Mouse (Mus musculus) midbrain, embryonic 13.5 days (tissue): ENCODE measurements around the gene Nipbl. TPM values are rescaled to one million over a fixed set of nuclear protein-coding genes. Genes with fewer than 3 reads are reported as not detected.

Experiments used
- ATAC-seq: fragments of 200-750 bp; cut with Nextera tagmentation; 2 replicates; pipeline ENCODE4 v1.8.0; 2017; ENCODE audit warnings: mild to moderate bottlenecking, moderate TSS enrichment, moderate library complexity
- H3K27ac ChIP-seq: fragments of 300-500 bp; sonication (generic); 2 replicates; pipeline ENCODE4 v1.5.1; 2015; ENCODE audit warnings: inconsistent platforms, mild to moderate bottlenecking, moderate library complexity
- H3K27me3 ChIP-seq: fragments of 300-500 bp; sonication (generic); 2 replicates; pipeline ENCODE4 v1.6.1; 2015; ENCODE audit warnings: mild to moderate bottlenecking, inconsistent platforms
- H3K36me3 ChIP-seq: fragments of 300-500 bp; sonication (generic); 2 replicates; pipeline ENCODE4 v1.6.1; 2015; ENCODE audit warnings: mild to moderate bottlenecking, inconsistent platforms
- H3K4me1 ChIP-seq: fragments of 300-500 bp; sonication (generic); replicated peaks from 2 replicates; pipeline ENCODE4 v1.6.1; 2015; ENCODE audit warnings: inconsistent platforms
- H3K4me2 ChIP-seq: fragments of 300-500 bp; sonication (generic); replicated peaks from 2 replicates; pipeline ENCODE4 v1.6.1; 2015; ENCODE audit warnings: moderate library complexity, mild to moderate bottlenecking, inconsistent platforms
- H3K4me3 ChIP-seq: fragments of 300-500 bp; sonication (generic); replicated peaks from 2 replicates; pipeline ENCODE4 v1.5.1; 2015; ENCODE audit warnings: mild to moderate bottlenecking, inconsistent platforms
- H3K9ac ChIP-seq: fragments of 300-500 bp; sonication (generic); replicated peaks from 2 replicates; pipeline ENCODE4 v1.6.1; 2015; ENCODE audit warnings: mild to moderate bottlenecking, inconsistent platforms
- H3K9me3 ChIP-seq: fragments of 300-500 bp; sonication (generic); 2 replicates; pipeline ENCODE4 v1.6.1; 2016; ENCODE audit warnings: mild to moderate bottlenecking, inconsistent platforms
- WGBS: fragments of 180-500 bp; shearing (Covaris S2); methylation state at CpG from one replicate; pipeline ENCODE4 v1.1.7; 2015; 5-methylcytosine and 5-hydroxymethylcytosine counted together
- polyA plus RNA-seq: library from polyadenylated mRNA; unstranded; fragments of >200 nt; fragmentation: Nextera tagmentation; extraction: Ambion mirVana; gene quantifications from 2 replicates; pipeline ENCODE4 v1.2.1, GENCODE M21; 2015

Nipbl gene
- polyA plus RNA-seq, 1 experiment from 2014 or later: 20.5 TPM

- WGBS: 100% methylated on average over 2 of the region's 2 CpGs
- H3K4me1 ChIP-seq: no peaks in the 10 kb centered on the region
- H3K9me3 ChIP-seq: no peaks in the 10 kb centered on the region
- no peak overlapping the region for H3K4me2 ChIP-seq
- H3K27ac ChIP-seq: no peak overlapping the region
- peaks cover 52% of the 10 kb centered on the region for H3K36me3 ChIP-seq
- no peak overlapping the region for H3K9ac ChIP-seq
- H3K4me3 ChIP-seq: no peak overlapping the region
- no peaks in the 10 kb centered on the region for H3K27me3 ChIP-seq
- ATAC-seq: no peak
These were observed 118.6 kb downstream of the Nipbl start for GRCm38 (mm10) chr15:8325629-8326028.

- no peaks in the 10 kb centered on the region for H3K9me3 ChIP-seq
- 100% methylated on average over 2 of the region's 2 CpGs for WGBS
These were observed 119.4 kb downstream of the Nipbl start for GRCm38 (mm10) chr15:8324833-8325232.

GRCm38 (mm10) chr15:8324061-8324460, 120.2 kb downstream of the Nipbl start:
- no peaks in the 10 kb centered on the region for H3K4me1 ChIP-seq
- no peak overlapping the region for H3K27ac ChIP-seq
- H3K4me3 ChIP-seq: no peak overlapping the region
- no peak overlapping the region for H3K4me2 ChIP-seq
- no peaks in the 10 kb centered on the region for H3K9me3 ChIP-seq
- peaks cover 56% of the 10 kb centered on the region for H3K36me3 ChIP-seq
- WGBS: 97% methylated on average over 4 of the region's 4 CpGs
- no peak for ATAC-seq
- H3K27me3 ChIP-seq: no peaks in the 10 kb centered on the region
- no peak overlapping the region for H3K9ac ChIP-seq

More at GRCm38 (mm10) chr15:8324833-8325232, 119.4 kb downstream of the Nipbl start:
- Histone ChIP-seq H3K27me3 (no peaks in the 10 kb centered on the region), H3K36me3 (peaks cover 57% of the 10 kb centered on the region), H3K4me3 (no peak overlapping the region), H3K9ac (no peak overlapping the region), H3K4me2 (no peak overlapping the region), H3K4me1 (no peaks in the 10 kb centered on the region), H3K27ac (no peak overlapping the region)
- no peak for ATAC-seq

- Histone ChIP-seq H3K27me3 (no peaks in the 10 kb centered on the region), H3K36me3 (peaks cover 54% of the 10 kb centered on the region), H3K9ac (no peak overlapping the region), H3K4me3 (no peak overlapping the region), H3K4me2 (no peak overlapping the region), H3K27ac (no peak overlapping the region), H3K9me3 (no peaks in the 10 kb centered on the region), H3K4me1 (no peaks in the 10 kb centered on the region)
- 93% methylated on average over 5 of the region's 5 CpGs for WGBS
- no peak for ATAC-seq
These were observed 122.8 kb downstream of the Nipbl start for GRCm38 (mm10) chr15:8321491-8321890.

- Histone ChIP-seq H3K27me3 (no peaks in the 10 kb centered on the region), H3K4me3 (no peak overlapping the region), H3K36me3 (peaks cover 47% of the 10 kb centered on the region), H3K4me2 (no peak overlapping the region), H3K9ac (no peak overlapping the region), H3K27ac (no peak overlapping the region), H3K4me1 (no peaks in the 10 kb centered on the region), H3K9me3 (no peaks in the 10 kb centered on the region)
- WGBS: 96% methylated on average over 5 of the region's 5 CpGs
- no peak for ATAC-seq
These were observed 125.1 kb downstream of the Nipbl start for GRCm38 (mm10) chr15:8319191-8319590.

- no peak overlapping the region for H3K4me3 ChIP-seq
- WGBS: 93% methylated on average over 4 of the region's 4 CpGs
- H3K9me3 ChIP-seq: no peaks in the 10 kb centered on the region
- no peaks in the 10 kb centered on the region for H3K4me1 ChIP-seq
- H3K27me3 ChIP-seq: no peaks in the 10 kb centered on the region
- H3K9ac ChIP-seq: no peak overlapping the region
- no peak overlapping the region for H3K4me2 ChIP-seq
- peaks cover 44% of the 10 kb centered on the region for H3K36me3 ChIP-seq
- H3K27ac ChIP-seq: no peak overlapping the region
- ATAC-seq: no peak
These were observed 126.9 kb downstream of the Nipbl start for GRCm38 (mm10) chr15:8317381-8317780.

- H3K36me3 ChIP-seq: peaks cover 64% of the 10 kb centered on the region
- WGBS: 95% methylated on average over 1 of the region's 1 CpGs
- no peaks in the 10 kb centered on the region for H3K9me3 ChIP-seq
- H3K27me3 ChIP-seq: no peaks in the 10 kb centered on the region
- no peak overlapping the region for H3K27ac ChIP-seq
- no peak overlapping the region for H3K4me3 ChIP-seq
- H3K4me2 ChIP-seq: no peak overlapping the region
- H3K9ac ChIP-seq: no peak overlapping the region
- no peak for ATAC-seq
- H3K4me1 ChIP-seq: no peaks in the 10 kb centered on the region
These were observed 138.8 kb downstream of the Nipbl start for GRCm38 (mm10) chr15:8305474-8305873.

GRCm38 (mm10) chr15:8302944-8303343, 141.3 kb downstream of the Nipbl start:
- H3K27ac ChIP-seq: no peak overlapping the region
- H3K4me2 ChIP-seq: no peak overlapping the region
- 96% methylated on average over 10 of the region's 10 CpGs for WGBS
- no peaks in the 10 kb centered on the region for H3K9me3 ChIP-seq
- H3K36me3 ChIP-seq: peaks cover 75% of the 10 kb centered on the region
- no peak overlapping the region for H3K4me3 ChIP-seq
- no peaks in the 10 kb centered on the region for H3K27me3 ChIP-seq
- ATAC-seq: no peak
- H3K4me1 ChIP-seq: no peaks in the 10 kb centered on the region
- H3K9ac ChIP-seq: no peak overlapping the region

GRCm38 (mm10) chr15:8294150-8294549, 150.1 kb downstream of the Nipbl start:
- Histone ChIP-seq H3K9ac (no peak overlapping the region), H3K9me3 (no peaks in the 10 kb centered on the region), H3K4me1 (no peaks in the 10 kb centered on the region), H3K27ac (no peak overlapping the region), H3K4me2 (no peak overlapping the region), H3K36me3 (peaks cover 81% of the 10 kb centered on the region), H3K27me3 (no peaks in the 10 kb centered on the region), H3K4me3 (no peak overlapping the region)
- WGBS: 96% methylated on average over 6 of the region's 6 CpGs
- ATAC-seq: no peak

GRCm38 (mm10) chr15:8291251-8291650, 153.0 kb downstream of the Nipbl start:
- H3K36me3 ChIP-seq: peaks cover 58% of the 10 kb centered on the region
- no peak for ATAC-seq
- no peaks in the 10 kb centered on the region for H3K9me3 ChIP-seq
- H3K4me2 ChIP-seq: no peak overlapping the region
- H3K27me3 ChIP-seq: no peaks in the 10 kb centered on the region
- no peaks in the 10 kb centered on the region for H3K4me1 ChIP-seq
- H3K4me3 ChIP-seq: no peak overlapping the region
- H3K27ac ChIP-seq: no peak overlapping the region
- WGBS: 93% methylated on average over 14 of the region's 14 CpGs
- no peak overlapping the region for H3K9ac ChIP-seq

GRCm38 (mm10) chr15:8282155-8282554, 162.1 kb downstream of the Nipbl start:
- 94% methylated on average over 2 of the region's 2 CpGs for WGBS
- H3K27ac ChIP-seq: no peak overlapping the region

GRCm38 (mm10) chr15:8281701-8282100, 162.6 kb downstream of the Nipbl start:
- Histone ChIP-seq H3K36me3 (no peaks in the 10 kb centered on the region), H3K4me2 (no peak overlapping the region), H3K27me3 (no peaks in the 10 kb centered on the region), H3K4me3 (no peak overlapping the region), H3K4me1 (0 out of 2 replicates have a peak, but pooled peaks cover 2% of the 10 kb centered on the region), H3K27ac (no peak overlapping the region), H3K9ac (no peak overlapping the region), H3K9me3 (no peaks in the 10 kb centered on the region)
- 88% methylated on average over 7 of the region's 7 CpGs for WGBS
- ATAC-seq: no peak

More at GRCm38 (mm10) chr15:8282155-8282554, 162.1 kb downstream of the Nipbl start:
- Histone ChIP-seq H3K4me2 (no peak overlapping the region), H3K4me1 (0 out of 2 replicates have a peak, but pooled peaks cover 2% of the 10 kb centered on the region), H3K4me3 (no peak overlapping the region), H3K9me3 (no peaks in the 10 kb centered on the region), H3K36me3 (no peaks in the 10 kb centered on the region), H3K27me3 (no peaks in the 10 kb centered on the region), H3K9ac (no peak overlapping the region)
- ATAC-seq: no peak

GRCm38 (mm10) chr15:8279929-8280610, 164.2 kb downstream of the Nipbl start:
- peak overlapping the region; percentile 50 for H3K4me2 ChIP-seq
- no peak overlapping the region for H3K27ac ChIP-seq
- ATAC-seq: 0 out of 2 replicates have a peak, but pooled peaks have one; percentile 62
- 0 out of 2 replicates have a peak, but pooled peaks cover 2% of the 10 kb centered on the region for H3K4me1 ChIP-seq
- no peaks in the 10 kb centered on the region for H3K9me3 ChIP-seq
- H3K36me3 ChIP-seq: peaks cover 5% of the 10 kb centered on the region
- peak overlapping the region; percentile 30; the same call in 1 of the 2 replicates for H3K4me3 ChIP-seq
- H3K27me3 ChIP-seq: no peaks in the 10 kb centered on the region
- H3K9ac ChIP-seq: no peak overlapping the region
- 74% methylated on average over 19 of the region's 20 CpGs for WGBS
